Mouse (Mus musculus): Measurements from ENCODE around the gene Gm4565.
"Not testable (repeated sequence)": the region's sequence is repeated elsewhere in the genome, so short reads cannot be mapped to it uniquely, and the experiment has no call there.

Gm4565 gene

GRCm38 (mm10) chr7:22588027-22588426 lies at the start of gene Gm4565:
Gm4565 (minus strand) TSS chr7:22588127.
- DNase-seq (ENCODE audit: low spot score in 2 of 2) = not testable (repeated sequence)

GRCm38 (mm10) chr7:22565243-22565642 lies 22.7 kb downstream of the Gm4565 start, which contains the start of gene Gm4201:
Gm4201 (minus strand) TSS chr7:22565343.
- DNase-seq (ENCODE audit: low spot score in 2 of 2) = not testable (repeated sequence)

DNA sequence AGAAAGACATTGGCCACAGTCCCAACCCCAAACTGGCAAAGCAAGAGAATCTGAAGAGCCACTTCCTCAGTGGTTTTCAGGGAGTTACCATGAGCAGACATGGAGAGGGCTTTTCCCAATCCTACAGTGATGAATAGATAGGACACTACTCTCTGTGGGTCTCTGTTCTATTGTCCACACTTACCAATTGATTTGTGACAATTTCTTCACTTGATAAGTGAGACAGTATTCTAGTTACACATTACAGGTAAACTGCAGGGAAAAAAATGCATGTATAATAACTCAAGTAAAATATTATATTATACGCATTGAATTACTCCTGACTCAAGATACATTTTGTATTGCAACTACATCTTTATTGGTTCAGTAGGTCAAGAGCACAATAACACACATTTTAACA lies 53.1 kb downstream of the Gm4565 start, which contains the start of gene Gm8677:
Gm8677 (minus strand) TSS at position 101 of the 400 bp plus-strand sequence.
- not testable (repeated sequence) for DNase-seq (ENCODE audit: low spot score in 2 of 2)
